Mouse (Mus musculus) hindbrain, postnatal 0 days (tissue): ENCODE measurements at regions not wholly inside any gene's neighbourhood (a gene's known extent, or its start where the extent isn't known, plus 50 kb on each side); places are given as distances from the start of the nearest gene placed in this dataset.
A peak's percentile ranks its signal among the peaks of the same experiment; 100 is the strongest.

Source experiments
- ATAC-seq: fragments of 200-750 bp; cut with Nextera tagmentation; 2 replicates; pipeline ENCODE4 v1.8.0; 2017; ENCODE audit warnings: mild to moderate bottlenecking, moderate TSS enrichment, moderate library complexity
- DNase-seq: peaks from one replicate; pipeline ENCODE4 v3.0.0-alpha.2; 2015; ENCODE audit warnings: low spot score
- H3K27ac ChIP-seq: fragments of 300-500 bp; sonication (generic); 2 replicates; pipeline ENCODE4 v1.5.1; 2014; ENCODE audit warnings: mild to moderate bottlenecking
- H3K27me3 ChIP-seq: fragments of 300-500 bp; sonication (generic); 2 replicates; pipeline ENCODE4 v1.6.1; 2014; ENCODE audit warnings: low read length, mixed read lengths; ENCODE audit not compliant: insufficient read depth
- H3K36me3 ChIP-seq: fragments of 300-500 bp; sonication (generic); 2 replicates; pipeline ENCODE4 v1.6.1; 2014; ENCODE audit warnings: low read length, mixed read lengths; ENCODE audit not compliant: insufficient read depth
- H3K4me1 ChIP-seq: fragments of 300-500 bp; sonication (generic); 2 replicates; pipeline ENCODE4 v1.6.1; 2014; ENCODE audit warnings: antibody characterized with exemption, low read length, mixed read lengths; ENCODE audit not compliant: insufficient read depth
- H3K4me2 ChIP-seq: fragments of 300-500 bp; sonication (generic); 2 replicates; pipeline ENCODE4 v1.6.1; 2014; ENCODE audit warnings: low read depth, mild to moderate bottlenecking, low read length, moderate library complexity, mixed read lengths
- H3K4me3 ChIP-seq: fragments of 300-500 bp; sonication (generic); 2 replicates; pipeline ENCODE4 v1.5.1; 2014; ENCODE audit warnings: low read length
- H3K9ac ChIP-seq: fragments of 300-500 bp; sonication (generic); replicated peaks from 2 replicates; pipeline ENCODE4 v1.6.1; 2014; ENCODE audit warnings: mild to moderate bottlenecking, low read length, moderate library complexity, mixed read lengths
- H3K9me3 ChIP-seq: fragments of 300-500 bp; sonication (generic); 2 replicates; pipeline ENCODE4 v1.6.1; 2016; ENCODE audit warnings: low read length, mixed read lengths
- CTCF ChIP-seq: IDR thresholded peaks from 2 replicates; pipeline ENCODE4 v1.5.1; 2016; ENCODE audit warnings: antibody characterized with exemption, control low read depth, low read depth
- whole genome bisulfite sequencing: fragments of 180-500 bp; shearing (Covaris S2); extraction: QIAGEN DNeasy Blood & Tissue Kit; methylation state at CpG from one replicate; pipeline ENCODE4 v1.1.7; 2014; 5-methylcytosine and 5-hydroxymethylcytosine counted together

DNA sequence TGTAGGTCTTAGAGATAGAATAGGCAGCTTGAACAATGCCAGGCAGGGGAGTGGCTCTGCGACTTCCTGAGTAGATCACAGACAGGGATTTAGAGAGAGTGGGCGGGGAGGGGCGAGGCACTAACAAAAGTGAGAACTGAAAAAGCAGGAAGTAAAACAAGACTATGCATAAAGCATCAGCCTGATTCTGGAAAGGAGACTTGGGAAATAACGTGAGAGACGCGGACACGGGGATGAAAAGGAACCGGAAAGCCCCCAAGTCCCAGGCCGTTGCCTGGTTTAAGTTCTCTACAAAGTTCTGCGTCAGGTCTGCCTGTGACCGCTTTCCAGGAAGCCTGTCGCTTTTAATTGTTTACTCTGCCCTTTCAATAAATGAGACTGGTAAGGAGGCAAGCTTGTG lies 86.3 kb downstream of the D16Ertd472e start:
- peak overlapping the region; percentile 38 for H3K4me2 ChIP-seq
- H3K4me1 ChIP-seq: no peaks in the 10 kb centered on the region
- H3K9ac ChIP-seq: no peak overlapping the region
- H3K4me3 ChIP-seq: no peak overlapping the region
- no peaks in the 10 kb centered on the region for H3K36me3 ChIP-seq
- H3K27ac ChIP-seq: no peak overlapping the region
- DNase-seq (peak; percentile 3), ATAC-seq (no peak)
- H3K27me3 ChIP-seq: no peaks in the 10 kb centered on the region
- WGBS: 20% methylated on average over 12 of the region's 12 CpGs
- no peak for TF ChIP-seq CTCF
- H3K9me3 ChIP-seq: no peaks in the 10 kb centered on the region

DNA sequence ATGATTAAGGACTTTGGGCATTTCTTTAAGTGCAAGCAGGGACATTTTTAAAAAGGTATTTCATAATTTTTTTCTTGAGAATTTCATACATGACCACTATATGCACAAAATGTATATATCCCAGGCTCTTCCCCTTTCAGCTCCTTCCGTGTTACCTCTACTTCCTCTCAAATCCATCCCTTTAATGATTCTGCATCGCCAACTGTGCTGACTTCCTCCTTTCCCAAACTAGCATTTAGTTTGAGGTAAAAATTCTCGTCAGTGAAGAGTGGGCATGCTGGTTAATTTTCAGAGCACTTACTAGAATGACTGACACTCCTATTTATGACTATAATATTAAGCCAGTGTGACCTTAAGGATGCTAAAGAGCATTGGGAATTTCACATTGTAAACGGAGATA lies 86.9 kb downstream of the D16Ertd472e start:
- Histone ChIP-seq H3K4me1 (no peaks in the 10 kb centered on the region), H3K27ac (no peak overlapping the region), H3K27me3 (no peaks in the 10 kb centered on the region), H3K4me2 (no peak overlapping the region), H3K9me3 (no peaks in the 10 kb centered on the region), H3K4me3 (no peak overlapping the region), H3K36me3 (no peaks in the 10 kb centered on the region), H3K9ac (no peak overlapping the region)
- DNase-seq (no peak), ATAC-seq (no peak)
- no peak for TF ChIP-seq CTCF
- 56% methylated on average over 4 of the region's 4 CpGs for WGBS

DNA sequence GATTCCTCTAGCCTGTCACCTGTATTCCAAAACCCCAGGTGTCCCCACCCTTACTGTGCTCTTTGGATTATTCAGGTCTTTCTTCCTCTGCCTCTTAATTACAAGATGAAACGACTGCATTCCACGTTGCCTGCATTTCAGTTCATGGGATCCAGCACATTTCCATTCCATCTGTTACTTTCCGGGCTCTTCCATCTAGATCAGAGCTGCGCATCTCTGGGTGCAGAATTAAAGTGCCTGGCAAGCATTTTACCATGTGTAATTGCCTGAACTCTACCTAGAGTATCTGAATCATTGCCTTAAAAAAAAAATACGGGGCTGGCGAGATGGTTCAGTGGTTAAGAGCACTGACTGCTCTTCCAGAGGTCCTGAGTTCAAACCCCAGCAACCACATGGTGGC lies 90.0 kb downstream of the D16Ertd472e start:
- WGBS: 84% methylated on average over 6 of the region's 6 CpGs
- no peak overlapping the region for H3K4me2 ChIP-seq
- no peaks in the 10 kb centered on the region for H3K4me1 ChIP-seq
- no peaks in the 10 kb centered on the region for H3K9me3 ChIP-seq
- H3K27me3 ChIP-seq: no peaks in the 10 kb centered on the region
- DNase-seq: no peak
- H3K9ac ChIP-seq: no peak overlapping the region
- H3K4me3 ChIP-seq: no peak overlapping the region
- TF ChIP-seq CTCF: no peak
- ATAC-seq: no peak
- H3K36me3 ChIP-seq: no peaks in the 10 kb centered on the region
- no peak overlapping the region for H3K27ac ChIP-seq

DNA sequence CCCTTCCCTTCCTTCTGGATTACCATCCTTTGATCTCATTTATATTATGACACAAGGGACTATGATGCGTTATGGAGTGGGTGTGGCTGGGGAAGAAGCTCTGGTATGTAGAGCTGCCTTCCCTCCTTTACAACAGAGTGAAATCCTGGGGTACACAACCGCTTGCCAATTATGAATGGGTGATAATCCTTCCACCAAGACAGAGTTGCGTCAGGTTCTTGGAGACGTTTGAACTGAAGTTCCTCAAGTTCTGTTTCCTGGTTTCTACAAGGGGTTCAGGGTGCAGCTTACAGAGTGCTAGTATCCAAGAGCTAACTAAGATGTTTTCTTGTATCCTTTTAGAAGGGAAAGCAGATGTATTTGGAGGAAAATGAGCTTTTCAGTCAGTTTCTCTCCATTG lies 92.2 kb downstream of the D16Ertd472e start:
- Histone ChIP-seq H3K4me2 (no peak overlapping the region), H3K4me1 (no peaks in the 10 kb centered on the region), H3K9ac (no peak overlapping the region), H3K9me3 (no peaks in the 10 kb centered on the region), H3K36me3 (no peaks in the 10 kb centered on the region), H3K27ac (no peak overlapping the region), H3K4me3 (no peak overlapping the region), H3K27me3 (no peaks in the 10 kb centered on the region)
- DNase-seq (no peak), ATAC-seq (no peak)
- 87% methylated on average over 4 of the region's 4 CpGs for WGBS
- TF ChIP-seq CTCF: no peak

DNA sequence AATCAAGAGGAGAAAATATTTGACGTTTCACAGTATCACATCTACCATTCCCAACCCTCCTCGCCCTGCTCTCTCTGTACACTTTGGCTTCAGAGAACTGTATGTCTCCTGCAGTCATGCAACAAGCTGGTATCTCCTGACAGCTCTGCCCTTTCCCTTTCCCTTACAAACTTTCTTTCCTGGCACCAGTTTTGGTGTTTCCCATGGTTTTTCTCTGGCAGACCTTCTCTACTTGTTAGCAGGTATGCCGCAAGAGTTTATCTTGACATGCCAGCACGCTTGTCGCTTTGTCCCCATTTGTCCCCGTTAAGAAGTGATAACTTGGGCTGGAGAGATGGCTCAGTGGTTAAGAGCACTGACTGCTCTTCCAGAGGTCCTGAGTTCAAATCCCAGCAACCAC lies 94.9 kb downstream of the D16Ertd472e start:
- WGBS: 90% methylated on average over 6 of the region's 6 CpGs
- no peak overlapping the region for H3K9ac ChIP-seq
- no peak overlapping the region for H3K27ac ChIP-seq
- H3K27me3 ChIP-seq: no peaks in the 10 kb centered on the region
- no peaks in the 10 kb centered on the region for H3K36me3 ChIP-seq
- no peaks in the 10 kb centered on the region for H3K9me3 ChIP-seq
- no peak for DNase-seq
- H3K4me2 ChIP-seq: no peak overlapping the region
- ATAC-seq: no peak
- TF ChIP-seq CTCF: no peak
- H3K4me1 ChIP-seq: no peaks in the 10 kb centered on the region
- no peak overlapping the region for H3K4me3 ChIP-seq

DNA sequence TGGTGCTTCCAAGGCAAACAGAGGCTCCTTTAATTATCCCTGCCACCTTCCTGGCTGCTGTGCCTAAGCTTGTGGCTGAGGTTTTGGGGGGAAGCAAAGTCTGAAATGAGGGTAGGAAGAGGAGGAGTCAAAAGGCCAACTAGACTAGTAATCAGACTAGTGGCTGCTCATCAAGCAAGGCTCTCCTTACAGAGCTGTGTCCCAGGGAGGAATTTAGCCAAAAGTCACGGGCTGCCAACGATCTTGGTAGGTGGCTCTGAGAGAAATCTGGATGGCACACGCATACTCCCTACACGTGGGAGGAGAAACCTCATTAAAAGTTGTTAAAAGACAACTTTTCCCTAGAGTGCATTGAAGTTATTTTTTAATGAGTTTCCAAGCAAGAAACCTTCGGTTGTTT lies 95.4 kb downstream of the D16Ertd472e start:
- WGBS: 69% methylated on average over 5 of the region's 5 CpGs
- H3K27me3 ChIP-seq: no peaks in the 10 kb centered on the region
- H3K36me3 ChIP-seq: no peaks in the 10 kb centered on the region
- peak; percentile 16 for DNase-seq
- H3K4me3 ChIP-seq: no peak overlapping the region
- no peak for ATAC-seq
- H3K9ac ChIP-seq: no peak overlapping the region
- H3K4me1 ChIP-seq: no peaks in the 10 kb centered on the region
- H3K27ac ChIP-seq: no peak overlapping the region
- no peak overlapping the region for H3K4me2 ChIP-seq
- no peaks in the 10 kb centered on the region for H3K9me3 ChIP-seq
- no peak for TF ChIP-seq CTCF

DNA sequence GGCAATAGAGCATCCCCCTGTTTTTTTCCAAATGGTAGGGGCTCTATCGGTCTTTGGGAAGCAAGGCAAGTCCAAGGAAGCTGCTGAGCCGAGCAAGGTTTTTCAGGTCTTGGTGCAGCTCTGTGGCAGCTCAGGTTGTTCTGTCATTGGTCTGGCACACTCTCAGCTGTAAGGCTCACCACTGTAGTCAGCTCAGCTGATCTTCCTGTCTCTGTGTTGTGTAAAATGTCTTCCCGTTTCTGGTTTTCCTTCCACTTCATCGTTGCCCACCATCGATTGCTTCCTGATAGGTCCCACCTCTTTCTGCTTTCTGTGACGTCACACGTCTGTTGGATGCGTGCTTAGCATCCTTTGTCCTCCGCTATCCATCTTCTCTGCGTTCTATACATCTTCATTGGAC lies 96.2 kb downstream of the D16Ertd472e start:
- no peak overlapping the region for H3K9ac ChIP-seq
- no peak for DNase-seq
- H3K4me2 ChIP-seq: no peak overlapping the region
- no peak overlapping the region for H3K4me3 ChIP-seq
- no peaks in the 10 kb centered on the region for H3K4me1 ChIP-seq
- TF ChIP-seq CTCF: no peak
- ATAC-seq: no peak
- no peak overlapping the region for H3K27ac ChIP-seq
- H3K36me3 ChIP-seq: no peaks in the 10 kb centered on the region
- 95% methylated on average over 10 of the region's 10 CpGs for WGBS
- no peaks in the 10 kb centered on the region for H3K27me3 ChIP-seq
- no peaks in the 10 kb centered on the region for H3K9me3 ChIP-seq
